Mouse (Mus musculus): ENCODE results near the gene Kctd13. TPM values are rescaled to one million over a fixed set of nuclear protein-coding genes. Genes with fewer than 3 reads are reported as not detected.
"Not testable (repeated sequence)": the region's sequence is repeated elsewhere in the genome, so short reads cannot be mapped to it uniquely, and the experiment has no call there.

Gene Kctd13
- polyA plus RNA-seq, 1 experiment from 2014 or later, result 58.1 TPM

DNA sequence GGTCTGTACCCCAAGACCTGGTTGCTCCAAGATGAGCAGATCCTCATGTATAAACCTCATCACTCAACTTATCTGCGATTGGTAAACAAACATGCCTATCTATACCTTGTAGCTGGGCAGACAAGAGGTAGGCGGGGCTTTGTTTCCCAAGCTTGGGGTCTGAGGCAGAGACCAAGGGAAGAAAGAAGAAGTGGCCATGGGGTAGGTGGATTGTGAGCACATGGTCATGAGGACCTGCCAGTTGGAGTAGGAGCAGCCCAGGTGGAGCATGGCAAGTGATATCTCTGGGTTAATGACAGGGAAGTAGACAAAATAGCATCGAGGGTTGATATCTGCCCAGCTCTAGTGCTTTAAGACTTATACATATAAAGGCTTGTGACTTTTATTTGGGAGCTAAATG, 13.8 kb upstream of the Kctd13 start:
- WGBS, result 92% methylated on average over 3 of the region's 3 CpGs
- Histone ChIP-seq H3K27ac (no peak overlapping the region), H3K36me3 (no peaks in the 10 kb centered on the region), H3K9ac (no peak overlapping the region), H3K4me3 (no peak overlapping the region), H3K4me2 (replicated peaks) (no peak overlapping the region), H3K9me3 (replicated peaks) (no peaks in the 10 kb centered on the region), H3K4me1 (no peaks in the 10 kb centered on the region), H3K27me3 (no peaks in the 10 kb centered on the region)
- ATAC-seq (ENCODE audit: low FRiP score), result no peak

DNA sequence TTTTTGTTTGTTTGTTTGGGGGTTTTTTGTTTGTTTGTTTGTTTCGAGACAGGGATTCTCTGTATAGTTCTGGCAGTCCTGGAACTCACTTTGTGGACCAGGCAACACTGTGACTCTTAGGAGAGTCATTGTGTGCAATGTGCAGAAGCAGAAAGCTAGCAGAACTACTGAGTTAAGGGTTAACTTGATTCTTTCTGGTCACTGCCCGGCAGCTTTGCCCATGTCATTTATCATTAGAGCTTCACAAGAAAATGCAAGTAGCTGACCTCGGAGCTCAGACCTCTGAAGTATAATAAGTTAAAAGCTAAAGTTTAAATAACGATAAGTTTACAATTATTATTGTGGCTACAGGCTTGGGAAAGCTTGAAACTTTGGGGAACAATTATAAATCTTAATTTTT, 10.3 kb upstream of the Kctd13 start:
- 35% methylated on average over 4 of the region's 4 CpGs for WGBS
- not testable (repeated sequence) for ATAC-seq (ENCODE audit: low FRiP score); H3K27me3 ChIP-seq; H3K27ac ChIP-seq; H3K36me3 ChIP-seq; H3K4me2 ChIP-seq (replicated peaks); H3K9ac ChIP-seq; H3K9me3 ChIP-seq (replicated peaks); H3K4me3 ChIP-seq
- H3K4me1 ChIP-seq, result peaks cover 17% of the 10 kb centered on the region

DNA sequence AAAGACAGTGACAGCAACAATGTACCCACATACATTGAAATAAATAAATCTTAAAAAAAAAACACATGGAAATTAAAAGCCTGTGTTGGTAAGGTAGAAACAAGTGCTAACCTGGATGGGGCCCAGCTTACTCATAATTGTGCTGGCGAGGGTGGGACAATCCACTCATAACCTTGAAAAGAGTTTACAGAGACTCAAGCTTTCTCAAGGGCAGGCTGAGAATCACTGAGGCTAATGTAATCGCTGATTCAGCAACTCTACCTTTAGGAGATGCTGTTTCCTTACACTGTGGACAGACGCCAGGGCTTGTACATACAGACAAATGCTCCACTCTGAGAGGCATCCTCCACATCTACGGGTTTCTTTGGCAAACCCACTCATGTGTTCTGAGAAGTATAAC, 8.7 kb upstream of the Kctd13 start:
- Histone ChIP-seq H3K27ac (no peak overlapping the region), H3K27me3 (no peaks in the 10 kb centered on the region), H3K9me3 (replicated peaks) (no peaks in the 10 kb centered on the region), H3K4me1 (peaks cover 20% of the 10 kb centered on the region), H3K4me2 (replicated peaks) (no peak overlapping the region), H3K4me3 (no peak overlapping the region), H3K36me3 (no peaks in the 10 kb centered on the region), H3K9ac (no peak overlapping the region)
- no peak for ATAC-seq (ENCODE audit: low FRiP score)
- WGBS, result 74% methylated on average over 4 of the region's 4 CpGs

DNA sequence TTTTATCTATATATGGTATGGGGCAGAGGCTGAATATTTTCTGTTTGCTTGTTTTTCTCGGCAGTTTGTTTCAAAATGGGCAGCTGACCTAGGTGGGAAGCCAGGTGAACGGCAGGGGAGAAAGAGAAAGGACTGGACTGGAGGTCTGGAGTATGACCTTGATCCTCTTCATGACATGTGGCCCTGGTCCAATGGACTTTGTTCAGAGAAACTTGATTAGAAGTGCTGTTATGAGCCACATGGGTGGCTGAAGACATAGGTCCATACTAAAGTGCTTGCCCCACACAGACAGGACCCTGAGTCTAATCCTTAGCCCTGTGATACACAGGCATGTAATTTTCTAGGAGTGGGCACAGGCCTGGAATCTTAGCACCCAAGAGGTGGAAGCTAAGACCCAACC, 7.1 kb upstream of the Kctd13 start:
- Histone ChIP-seq H3K36me3 (no peaks in the 10 kb centered on the region), H3K27me3 (no peaks in the 10 kb centered on the region), H3K4me3 (no peak overlapping the region), H3K9me3 (replicated peaks) (no peaks in the 10 kb centered on the region), H3K9ac (no peak overlapping the region), H3K27ac (peak overlapping the region; percentile 74; the same call in 1 of the 2 replicates), H3K4me2 (replicated peaks) (0 out of 2 replicates have a peak overlapping the region, but pooled peaks have one; percentile 27), H3K4me1 (peaks cover 20% of the 10 kb centered on the region)
- ATAC-seq (ENCODE audit: low FRiP score), result no peak
- 71% methylated on average over 2 of the region's 2 CpGs for WGBS

DNA sequence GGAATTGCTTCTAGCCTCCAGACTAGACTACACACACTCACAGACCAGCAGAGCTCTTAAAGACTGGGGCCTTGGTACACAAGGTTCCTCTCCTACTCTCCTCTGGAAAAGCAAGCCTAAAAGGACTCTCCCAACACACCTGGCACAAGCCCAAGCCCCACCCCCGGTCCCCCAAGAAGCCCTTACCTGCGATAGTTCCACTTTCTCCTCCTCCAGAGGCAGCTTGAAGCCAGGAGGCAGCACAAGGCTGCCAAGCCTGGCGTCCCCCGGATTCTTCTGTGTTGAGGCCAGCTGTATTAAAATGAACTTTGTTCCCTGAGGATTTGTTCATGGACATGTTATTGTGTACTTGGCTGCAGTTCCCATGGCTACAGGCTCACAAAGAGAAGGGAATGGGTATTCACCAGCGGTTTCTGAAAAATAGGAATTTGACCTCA, 6.0 kb upstream of the Kctd13 start, which contains the start of gene Tmem219:
Gene Tmem219 (minus strand): TSS at position 294 of the 437 bp plus-strand sequence.
- H3K9ac ChIP-seq, result 0 out of 2 replicates have a peak within 1 kb of the TSS, but pooled peaks have one; percentile 15
- 26% methylated on average over 5 of the region's 5 CpGs for WGBS
- peak within 1 kb of the TSS; percentile 74 for H3K27ac ChIP-seq
- peak within 1 kb of the TSS; percentile 27 for H3K4me2 ChIP-seq (replicated peaks)
- H3K4me3 ChIP-seq, result 0 out of 2 replicates have a peak within 1 kb of the TSS, but pooled peaks have one; percentile 3
- H3K27me3 ChIP-seq, result no peaks in the 10 kb centered on the region
- no peaks in the 10 kb centered on the region for H3K9me3 ChIP-seq (replicated peaks)
- H3K36me3 ChIP-seq, result no peaks in the 10 kb centered on the region
- ATAC-seq (ENCODE audit: low FRiP score), result peak; percentile 85
- peaks cover 20% of the 10 kb centered on the region for H3K4me1 ChIP-seq

DNA sequence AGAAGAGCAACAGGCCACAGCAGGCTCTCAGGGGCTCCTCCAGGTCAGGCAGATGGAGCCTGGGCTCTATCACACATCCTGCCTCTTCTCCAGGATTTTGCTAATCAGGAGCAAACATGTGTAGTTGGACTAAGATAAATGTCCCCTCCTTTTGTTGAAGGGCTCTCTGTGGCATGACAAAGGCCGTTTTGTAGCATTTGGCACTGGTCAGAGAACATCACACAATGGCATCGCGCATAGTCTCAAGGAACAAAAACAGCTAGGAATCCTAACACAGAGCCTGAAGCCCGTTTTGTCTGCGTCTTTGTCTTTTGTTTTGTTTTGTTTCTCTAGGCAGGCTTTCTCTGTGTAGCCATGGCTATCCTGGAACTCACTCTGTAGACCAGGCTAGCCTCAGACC, 4.7 kb upstream of the Kctd13 start:
- no peak overlapping the region for H3K27ac ChIP-seq
- H3K9me3 ChIP-seq (replicated peaks), result no peaks in the 10 kb centered on the region
- ATAC-seq (ENCODE audit: low FRiP score), result no peak
- peaks cover 20% of the 10 kb centered on the region for H3K4me1 ChIP-seq
- H3K9ac ChIP-seq, result no peak overlapping the region
- H3K4me2 ChIP-seq (replicated peaks), result no peak overlapping the region
- H3K4me3 ChIP-seq, result no peak overlapping the region
- WGBS, result 31% methylated on average over 5 of the region's 5 CpGs
- no peaks in the 10 kb centered on the region for H3K27me3 ChIP-seq
- H3K36me3 ChIP-seq, result no peaks in the 10 kb centered on the region

DNA sequence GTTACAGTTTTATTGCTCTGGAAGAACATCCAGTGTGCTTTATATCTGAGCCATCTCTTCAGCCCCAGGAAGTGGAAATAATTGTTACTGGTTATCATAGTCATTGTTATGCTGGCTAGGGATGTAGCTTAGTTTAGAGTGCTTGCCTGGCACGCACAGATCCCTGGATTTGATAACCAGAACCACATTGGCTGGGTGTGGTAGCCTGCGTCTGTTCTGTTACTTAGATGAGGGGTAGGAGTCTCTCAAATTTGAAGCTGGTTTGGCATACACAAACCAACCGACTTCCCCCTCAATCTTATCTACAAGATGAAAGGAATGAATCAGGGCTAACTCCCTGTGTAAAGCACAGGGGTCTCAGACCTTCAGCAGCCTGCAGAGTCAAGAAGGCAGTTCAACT, 2.4 kb upstream of the Kctd13 start:
- ATAC-seq (ENCODE audit: low FRiP score), result no peak
- 51% methylated on average over 3 of the region's 3 CpGs for WGBS
- no peak overlapping the region for H3K9ac ChIP-seq

DNA sequence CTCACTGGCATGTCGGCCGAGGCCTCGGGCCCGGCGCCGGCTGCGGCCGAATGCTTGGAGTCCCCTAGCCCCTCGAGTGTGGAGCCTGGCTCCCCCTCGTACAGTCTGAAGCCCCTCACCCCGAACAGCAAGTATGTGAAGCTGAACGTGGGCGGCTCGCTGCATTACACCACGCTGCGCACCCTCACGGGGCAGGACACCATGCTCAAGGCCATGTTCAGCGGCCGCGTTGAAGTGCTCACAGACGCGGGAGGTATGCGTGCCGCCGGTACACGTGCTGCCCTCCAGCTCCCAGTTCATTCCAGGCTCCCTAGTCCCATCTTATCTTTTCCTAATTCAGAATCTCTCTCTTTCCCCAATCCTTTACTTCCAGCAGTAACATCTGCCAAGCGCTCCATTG, 367 bp downstream of the Kctd13 start:
- Histone ChIP-seq H3K27ac (peak overlapping the region; percentile 82), H3K4me1 (peaks cover 12% of the 10 kb centered on the region), H3K9ac (peak overlapping the region; percentile 83), H3K9me3 (replicated peaks) (no peaks in the 10 kb centered on the region), H3K4me3 (peak overlapping the region; percentile 90), H3K36me3 (peaks cover 8% of the 10 kb centered on the region), H3K27me3 (no peaks in the 10 kb centered on the region), H3K4me2 (replicated peaks) (peak overlapping the region; percentile 70)
- WGBS, result 0% methylated on average over 23 of the region's 27 CpGs
- peak; percentile 74 for ATAC-seq (ENCODE audit: low FRiP score)

More for the DNA sequence above, 2.4 kb upstream of the Kctd13 start:
- H3K36me3 ChIP-seq, result 0 out of 2 replicates have a peak, but pooled peaks cover 3% of the 10 kb centered on the region
- H3K27ac ChIP-seq, result no peak overlapping the region
- H3K4me2 ChIP-seq (replicated peaks), result no peak overlapping the region
- peaks cover 29% of the 10 kb centered on the region for H3K4me1 ChIP-seq
- no peaks in the 10 kb centered on the region for H3K27me3 ChIP-seq
- H3K9me3 ChIP-seq (replicated peaks), result no peaks in the 10 kb centered on the region
- H3K4me3 ChIP-seq, result no peak overlapping the region

DNA sequence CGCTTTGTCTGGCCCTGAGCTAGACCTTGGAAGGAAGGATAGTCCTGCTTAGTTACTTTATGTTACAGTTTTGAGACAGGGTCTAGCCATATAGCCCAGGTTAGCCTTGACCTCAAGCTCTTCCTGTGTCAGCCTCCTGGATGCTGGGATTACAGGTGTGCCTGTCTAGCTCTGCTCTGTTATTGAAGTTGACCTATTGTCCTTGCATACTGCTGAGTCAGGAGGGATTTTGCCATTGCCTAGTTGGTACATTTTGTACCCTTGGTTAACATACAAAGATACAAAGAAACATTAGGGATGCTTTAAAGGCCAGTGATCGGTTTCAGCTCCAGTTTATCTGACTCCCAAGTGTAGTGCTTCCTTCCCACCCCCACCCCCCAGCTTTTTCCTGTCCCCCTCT, 4.0 kb downstream of the Kctd13 start:
- H3K9ac ChIP-seq, result no peak overlapping the region
- H3K36me3 ChIP-seq, result peaks cover 29% of the 10 kb centered on the region
- H3K4me1 ChIP-seq, result peaks cover 12% of the 10 kb centered on the region
- H3K27me3 ChIP-seq, result no peaks in the 10 kb centered on the region
- ATAC-seq (ENCODE audit: low FRiP score), result no peak
- H3K4me3 ChIP-seq, result no peak overlapping the region
- H3K27ac ChIP-seq, result no peak overlapping the region
- 86% methylated on average over 2 of the region's 2 CpGs for WGBS
- H3K9me3 ChIP-seq (replicated peaks), result no peaks in the 10 kb centered on the region
- H3K4me2 ChIP-seq (replicated peaks), result no peak overlapping the region

DNA sequence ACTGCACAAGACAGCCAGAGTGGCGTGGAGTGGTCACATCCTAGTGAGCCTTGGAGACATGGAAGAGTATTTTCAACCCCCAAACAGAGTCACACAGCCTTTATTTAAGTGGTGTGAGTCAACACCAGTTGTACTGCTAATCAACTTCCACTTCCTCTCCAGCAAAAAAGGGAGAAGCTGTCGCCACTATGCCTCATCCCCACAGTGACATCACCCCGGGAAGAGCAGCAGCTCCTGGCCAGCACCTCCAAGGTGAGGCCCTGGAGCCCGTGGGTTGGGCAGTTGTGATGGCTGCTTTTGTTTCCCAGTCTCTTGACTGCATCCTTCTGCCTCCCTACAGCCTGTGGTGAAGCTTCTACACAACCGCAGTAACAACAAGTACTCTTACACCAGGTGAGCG, 12.5 kb downstream of the Kctd13 start:
- Histone ChIP-seq H3K9ac (no peak overlapping the region), H3K4me2 (replicated peaks) (no peak overlapping the region), H3K27me3 (no peaks in the 10 kb centered on the region), H3K36me3 (peaks cover 50% of the 10 kb centered on the region), H3K4me3 (no peak overlapping the region), H3K27ac (no peak overlapping the region), H3K4me1 (peaks cover 12% of the 10 kb centered on the region), H3K9me3 (replicated peaks) (no peaks in the 10 kb centered on the region)
- no peak for ATAC-seq (ENCODE audit: low FRiP score)
- WGBS, result 51% methylated on average over 6 of the region's 6 CpGs

DNA sequence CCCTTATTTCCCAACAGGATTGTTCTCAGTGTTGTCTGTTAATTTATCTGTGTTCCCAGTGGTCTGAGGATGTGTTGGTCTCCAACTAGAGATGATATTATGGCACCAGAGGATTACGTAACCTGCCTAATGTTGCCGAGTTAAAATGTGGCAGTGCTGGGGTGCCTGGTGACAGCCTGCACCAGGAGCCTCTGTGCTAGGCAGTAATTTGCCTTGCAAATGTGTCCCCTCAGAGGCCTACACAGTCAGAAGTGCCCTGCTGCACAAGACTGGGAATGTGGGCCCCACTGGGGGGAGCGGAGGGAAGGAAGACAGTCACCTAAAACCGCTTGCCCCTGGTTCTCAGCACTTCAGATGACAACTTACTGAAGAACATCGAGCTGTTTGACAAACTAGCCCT, 13.1 kb downstream of the Kctd13 start:
- H3K9ac ChIP-seq, result no peak overlapping the region
- ATAC-seq (ENCODE audit: low FRiP score), result no peak
- H3K4me2 ChIP-seq (replicated peaks), result no peak overlapping the region
- WGBS, result 55% methylated on average over 5 of the region's 5 CpGs
- H3K36me3 ChIP-seq, result peaks cover 49% of the 10 kb centered on the region
- H3K4me3 ChIP-seq, result no peak overlapping the region
- no peaks in the 10 kb centered on the region for H3K9me3 ChIP-seq (replicated peaks)
- no peaks in the 10 kb centered on the region for H3K27me3 ChIP-seq
- no peak overlapping the region; the same call in 1 of the 2 replicates for H3K27ac ChIP-seq
- H3K4me1 ChIP-seq, result peaks cover 16% of the 10 kb centered on the region

DNA sequence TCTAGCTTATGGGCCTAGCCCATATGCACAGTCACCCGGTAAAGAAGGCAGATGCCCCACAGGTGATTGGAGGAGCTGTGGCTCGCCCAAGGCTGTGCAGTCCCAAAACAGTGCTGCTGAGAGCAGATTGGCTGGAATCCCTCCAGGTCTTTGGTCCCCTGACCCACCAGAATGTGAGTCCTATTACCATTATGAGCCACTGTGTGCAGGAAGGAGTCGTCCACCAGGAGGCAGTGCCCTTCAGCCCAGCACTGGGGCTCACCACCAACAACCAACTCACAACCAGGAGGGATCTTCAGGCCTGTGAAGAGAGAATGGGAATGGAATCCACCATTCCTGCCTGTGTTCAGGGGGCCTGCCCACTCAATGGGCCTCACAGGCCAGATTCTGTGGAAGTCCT, 17.9 kb downstream of the Kctd13 start:
- Histone ChIP-seq H3K4me1 (peaks cover 33% of the 10 kb centered on the region), H3K4me3 (no peak overlapping the region), H3K27me3 (peaks cover 25% of the 10 kb centered on the region), H3K27ac (no peak overlapping the region), H3K9ac (no peak overlapping the region), H3K36me3 (peaks cover 39% of the 10 kb centered on the region), H3K4me2 (replicated peaks) (no peak overlapping the region), H3K9me3 (replicated peaks) (no peaks in the 10 kb centered on the region)
- ATAC-seq (ENCODE audit: low FRiP score), result no peak
- WGBS, result 35% methylated on average over 3 of the region's 3 CpGs

DNA sequence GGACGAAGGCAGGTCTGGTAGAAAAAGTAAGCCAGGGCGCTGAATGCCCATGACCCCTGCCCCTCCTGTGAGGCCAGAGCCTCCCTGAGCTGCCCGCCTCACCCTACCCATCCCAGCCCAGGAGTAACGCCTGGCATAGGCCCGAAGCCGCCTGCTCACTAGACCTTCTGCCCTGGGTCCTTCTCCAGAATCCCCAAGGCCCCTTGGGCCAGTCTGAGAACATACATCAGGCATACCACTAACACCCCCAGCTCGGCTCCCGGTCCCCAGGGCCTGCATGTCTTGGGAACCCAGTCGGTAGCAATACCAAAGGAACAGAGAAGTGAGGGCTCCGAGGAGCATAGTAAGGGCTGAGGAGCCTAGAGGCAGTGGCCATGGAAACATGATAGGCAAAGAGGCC, 19.9 kb downstream of the Kctd13 start:
- peak overlapping the region; percentile 64 for H3K9ac ChIP-seq
- peaks cover 27% of the 10 kb centered on the region for H3K36me3 ChIP-seq
- no peaks in the 10 kb centered on the region for H3K9me3 ChIP-seq (replicated peaks)
- peak overlapping the region; percentile 97 for H3K4me2 ChIP-seq (replicated peaks)
- peak overlapping the region; percentile 47 for H3K4me3 ChIP-seq
- ATAC-seq (ENCODE audit: low FRiP score), result no peak
- H3K4me1 ChIP-seq, result peaks cover 41% of the 10 kb centered on the region
- H3K27ac ChIP-seq, result peak overlapping the region; percentile 87
- 80% methylated on average over 10 of the region's 10 CpGs for WGBS
- H3K27me3 ChIP-seq, result peaks cover 41% of the 10 kb centered on the region
